Comparison of ENCODE assay signal across 8 mouse cellular contexts in the genomic region with DNA sequence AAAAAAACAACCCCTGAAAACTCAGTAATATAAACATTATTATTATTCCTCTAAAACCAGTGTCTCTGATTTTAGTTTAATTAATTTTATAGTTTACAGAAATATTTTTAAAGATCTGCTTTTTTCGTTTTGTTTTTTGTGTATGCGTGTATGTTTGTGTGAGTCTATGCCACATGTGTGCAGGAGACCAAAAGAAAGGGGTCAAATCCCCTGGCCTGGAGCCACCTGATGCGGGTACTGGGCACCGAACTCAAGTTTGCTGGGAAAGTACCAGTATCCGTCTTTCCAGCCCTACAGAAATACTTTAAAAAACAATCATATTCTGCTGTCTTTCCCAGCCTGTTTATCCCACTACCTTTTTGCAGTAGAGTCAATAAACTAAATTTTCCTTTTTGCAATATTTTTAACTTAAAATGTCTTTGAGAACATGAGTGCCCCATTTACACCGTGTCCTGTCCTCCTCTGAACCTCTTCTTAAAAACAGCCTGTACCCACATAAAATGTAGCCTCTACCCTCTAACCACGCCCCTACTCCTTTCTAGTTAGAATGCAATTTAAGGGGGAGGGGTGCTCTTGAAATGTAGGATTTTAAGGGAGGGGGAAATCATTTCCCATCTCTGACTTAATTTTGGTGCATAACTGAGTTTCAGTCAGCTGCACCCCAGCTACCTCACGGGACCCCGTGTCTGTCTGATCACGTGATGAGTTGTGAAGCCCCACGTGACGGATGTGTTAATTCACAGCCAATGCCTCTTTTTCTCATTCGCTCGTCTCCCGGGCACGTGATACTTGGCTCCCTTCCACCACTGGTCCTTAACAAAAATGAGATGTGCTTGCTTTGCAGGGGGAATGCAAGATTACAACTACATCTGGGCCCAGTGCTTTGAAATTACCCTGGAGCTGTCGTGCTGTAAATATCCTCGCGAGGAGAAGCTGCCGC. TPM values are rescaled to one million over a fixed set of nuclear protein-coding genes. Genes with fewer than 3 reads are reported as not detected.
DNase-seq lines count a peak whose midpoint lies in the region; ATAC-seq and TF ChIP-seq lines count a peak whose summit lies in the region.

No protein-coding gene starts in this region.

- H3K4me3 ChIP-seq in embryonic facial prominence, embryonic 14.5 days (ENCODE audit: low read depth, low read length), result peak overlapping the region; percentile 22
- H3K4me3 ChIP-seq in heart, embryonic 11.5 days (ENCODE audit: low read depth, low read length), result peak overlapping the region; percentile 33
- H3K4me3 ChIP-seq in kidney, embryonic 14.5 days (ENCODE audit: low read length), result peak overlapping the region; percentile 19
- peak overlapping the region; percentile 25 for H3K4me3 ChIP-seq in limb, embryonic 12.5 days (replicated peaks)
- H3K4me3 ChIP-seq in stomach, postnatal 0 days (ENCODE audit: low read depth, low read length), result no peak overlapping the region

- H3K4me2 ChIP-seq in embryonic facial prominence, embryonic 14.5 days (ENCODE audit: low read depth, low read length), result peak overlapping the region; percentile 49
- H3K4me2 ChIP-seq in heart, embryonic 11.5 days, result peak overlapping the region; percentile 72
- peak overlapping the region; percentile 39 for H3K4me2 ChIP-seq in kidney, embryonic 14.5 days (replicated peaks; ENCODE audit: low read depth, low read length)
- H3K4me2 ChIP-seq in limb, embryonic 12.5 days, result peak overlapping the region; percentile 56
- peak overlapping the region; percentile 31 for H3K4me2 ChIP-seq in stomach, postnatal 0 days (replicated peaks; ENCODE audit: low read depth)

- peak; percentile 31 for DNase-seq in ovary, postnatal 36 days (ENCODE audit: low spot score)
- no peak for DNase-seq in ovary, postnatal 10 days (ENCODE audit: low spot score)
- peak; percentile 91 for DNase-seq in embryonic facial prominence, embryonic 14.5 days (ENCODE audit: low spot score)
- no peak for DNase-seq in stomach, postnatal 0 days (ENCODE audit: low spot score)

- no peaks in the 10 kb centered on the region for H3K27me3 ChIP-seq in embryonic facial prominence, embryonic 14.5 days (replicated peaks; ENCODE audit: control insufficient read depth, insufficient read depth, low read length)
- no peaks in the 10 kb centered on the region for H3K27me3 ChIP-seq in heart, embryonic 11.5 days (ENCODE audit: control insufficient read depth, insufficient read depth, low read length)
- H3K27me3 ChIP-seq in kidney, embryonic 14.5 days (ENCODE audit: control insufficient read depth, insufficient read depth, low read length), result no peaks in the 10 kb centered on the region
- H3K27me3 ChIP-seq in limb, embryonic 12.5 days, result no peaks in the 10 kb centered on the region
- H3K27me3 ChIP-seq in stomach, postnatal 0 days (ENCODE audit: control insufficient read depth, insufficient read depth, low read length), result no peaks in the 10 kb centered on the region

- no peak overlapping the region for H3K9ac ChIP-seq in embryonic facial prominence, embryonic 14.5 days (ENCODE audit: low read depth, low read length)
- no peak overlapping the region for H3K9ac ChIP-seq in heart, embryonic 11.5 days (ENCODE audit: low read depth, low read length)
- no peak overlapping the region for H3K9ac ChIP-seq in kidney, embryonic 14.5 days (ENCODE audit: low read depth, low read length)
- H3K9ac ChIP-seq in limb, embryonic 12.5 days (replicated peaks), result no peak overlapping the region
- no peak overlapping the region for H3K9ac ChIP-seq in stomach, postnatal 0 days (ENCODE audit: low read length)

- ATAC-seq in embryonic facial prominence, embryonic 14.5 days (ENCODE audit: low read depth), result peak; percentile 58; the same call in 1 of the 2 replicates
- ATAC-seq in heart, embryonic 11.5 days (replicated peaks; ENCODE audit: insufficient number of reproducible peaks, low FRiP score, low TSS enrichment), result no peak
- 0 out of 2 replicates have a peak, but pooled peaks have one; percentile 50 for ATAC-seq in kidney, embryonic 14.5 days (ENCODE audit: low FRiP score, low TSS enrichment)
- ATAC-seq in limb, embryonic 12.5 days (ENCODE audit: insufficient number of reproducible peaks, insufficient read depth, low FRiP score, low TSS enrichment, low read depth), result no peak; the same call in 1 of the 2 replicates
- ATAC-seq in monocyte, adult 5-6 weeks (replicated peaks; ENCODE audit: insufficient number of reproducible peaks, low FRiP score, low TSS enrichment, poor library complexity, severe bottlenecking), result peak; percentile 33; the same call in 1 of the 2 replicates
- ATAC-seq in stomach, postnatal 0 days (ENCODE audit: low FRiP score, low TSS enrichment), result no peak

- H3K9me3 ChIP-seq in embryonic facial prominence, embryonic 14.5 days (ENCODE audit: control insufficient read depth, low read length), result no peaks in the 10 kb centered on the region
- no peaks in the 10 kb centered on the region for H3K9me3 ChIP-seq in heart, embryonic 11.5 days (replicated peaks; ENCODE audit: control insufficient read depth, low read length)
- H3K9me3 ChIP-seq in kidney, embryonic 14.5 days (ENCODE audit: control insufficient read depth, low read length), result no peaks in the 10 kb centered on the region
- H3K9me3 ChIP-seq in limb, embryonic 12.5 days, result no peaks in the 10 kb centered on the region
- H3K9me3 ChIP-seq in stomach, postnatal 0 days (ENCODE audit: control insufficient read depth, low read length), result no peaks in the 10 kb centered on the region

- H3K36me3 ChIP-seq in embryonic facial prominence, embryonic 14.5 days (ENCODE audit: control insufficient read depth, insufficient read depth, low read length), result no peaks in the 10 kb centered on the region
- H3K36me3 ChIP-seq in heart, embryonic 11.5 days (ENCODE audit: control insufficient read depth, insufficient read depth, low read length), result no peaks in the 10 kb centered on the region
- no peaks in the 10 kb centered on the region for H3K36me3 ChIP-seq in kidney, embryonic 14.5 days (ENCODE audit: control insufficient read depth, insufficient read depth, low read length)
- H3K36me3 ChIP-seq in limb, embryonic 12.5 days, result no peaks in the 10 kb centered on the region; the same call in 1 of the 2 replicates
- no peaks in the 10 kb centered on the region for H3K36me3 ChIP-seq in stomach, postnatal 0 days (ENCODE audit: control insufficient read depth, insufficient read depth, low read length)

- no peaks in the 10 kb centered on the region for H3K4me1 ChIP-seq in embryonic facial prominence, embryonic 14.5 days (ENCODE audit: control insufficient read depth, insufficient read depth, low read length)
- H3K4me1 ChIP-seq in heart, embryonic 11.5 days (ENCODE audit: control insufficient read depth, insufficient read depth, low read length), result 0 out of 2 replicates have a peak, but pooled peaks cover 5% of the 10 kb centered on the region
- no peaks in the 10 kb centered on the region for H3K4me1 ChIP-seq in kidney, embryonic 14.5 days (ENCODE audit: control insufficient read depth, insufficient read depth, low read length)
- peaks cover 31% of the 10 kb centered on the region for H3K4me1 ChIP-seq in limb, embryonic 12.5 days (replicated peaks)
- no peaks in the 10 kb centered on the region; the same call in 1 of the 2 replicates for H3K4me1 ChIP-seq in stomach, postnatal 0 days (replicated peaks; ENCODE audit: control insufficient read depth, insufficient read depth)

- WGBS in embryonic facial prominence, embryonic 14.5 days, result 30% methylated on average over 20 of the region's 20 CpGs
- 38% methylated on average over 20 of the region's 20 CpGs for WGBS in heart, embryonic 11.5 days (ENCODE audit: insufficient replicate concordance)
- WGBS in kidney, embryonic 14.5 days, result 37% methylated on average over 20 of the region's 20 CpGs
- WGBS in limb, embryonic 12.5 days, result 34% methylated on average over 20 of the region's 20 CpGs
- 48% methylated on average over 20 of the region's 20 CpGs for WGBS in stomach, postnatal 0 days

- TF ChIP-seq EP300 in stomach, postnatal 0 days (optimal IDR thresholded peaks at IDR 0.05), result no peak

- TF ChIP-seq CTCF in stomach, postnatal 0 days (IDR thresholded peaks at IDR 0.05; ENCODE audit: low read depth), result no peak

- H3K27ac ChIP-seq in embryonic facial prominence, embryonic 14.5 days (replicated peaks; ENCODE audit: low read depth, low read length), result no peak overlapping the region; the same call in 1 of the 2 replicates
- no peak overlapping the region for H3K27ac ChIP-seq in heart, embryonic 11.5 days (ENCODE audit: low read depth, low read length)
- no peak overlapping the region for H3K27ac ChIP-seq in kidney, embryonic 14.5 days (ENCODE audit: low read depth, low read length)
- no peak overlapping the region for H3K27ac ChIP-seq in limb, embryonic 12.5 days
- H3K27ac ChIP-seq in stomach, postnatal 0 days (replicated peaks), result no peak overlapping the region

RNA-seq across cellular contexts. Expression of a gene that starts 35.2 kb away (rescaled TPM):
- polyA plus RNA-seq in embryonic facial prominence, embryonic 14.5 days (2014; fragmentation: Nextera tagmentation; extraction: Ambion mirVana), result 33.8 and 34.1 TPM in 2 replicates
- polyA plus RNA-seq in heart, embryonic 11.5 days (2014; fragmentation: Nextera tagmentation; extraction: Ambion mirVana), result 54.7 and 62.2 TPM in 2 replicates
- 38.6 and 65.6 TPM in 2 replicates for polyA plus RNA-seq in kidney, embryonic 14.5 days (2014; fragmentation: Nextera tagmentation; extraction: Ambion mirVana)
- polyA plus RNA-seq in limb, embryonic 12.5 days (2016; fragmentation: Nextera tagmentation; extraction: Ambion mirVana), result 57.9 and 59.7 TPM in 2 replicates
- total RNA-seq in monocyte, adult 5-6 weeks (2017), result 159 to 175 TPM (median 170 TPM) in 3 replicates
- 14.8 and 17.6 TPM in 2 replicates for polyA plus RNA-seq in stomach, postnatal 0 days (2015; fragmentation: Nextera tagmentation; extraction: Ambion mirVana)

RNA-seq across cellular contexts. Expression of a gene that starts 46.1 kb away (rescaled TPM):
- 37.6 and 43.6 TPM in 2 replicates for polyA plus RNA-seq in embryonic facial prominence, embryonic 14.5 days (2014; fragmentation: Nextera tagmentation; extraction: Ambion mirVana)
- polyA plus RNA-seq in heart, embryonic 11.5 days (2014; fragmentation: Nextera tagmentation; extraction: Ambion mirVana), result 2.5 and 4.1 TPM in 2 replicates
- polyA plus RNA-seq in kidney, embryonic 14.5 days (2014; fragmentation: Nextera tagmentation; extraction: Ambion mirVana), result 21.8 and 28.9 TPM in 2 replicates
- polyA plus RNA-seq in limb, embryonic 12.5 days (2016; fragmentation: Nextera tagmentation; extraction: Ambion mirVana), result 30.0 and 35.3 TPM in 2 replicates
- 2.1 to 7.3 TPM (median 4.2 TPM) in 3 replicates for total RNA-seq in monocyte, adult 5-6 weeks (2017)
- polyA plus RNA-seq in stomach, postnatal 0 days (2015; fragmentation: Nextera tagmentation; extraction: Ambion mirVana), result 22.9 and 26.6 TPM in 2 replicates

Comparison
In these comparisons a context has a peak if more than half of its experiments do, and no peak if none do; other contexts are left out.
1. DNase-seq: peak in ovary, postnatal 36 days (single experiment) and embryonic facial prominence, embryonic 14.5 days (single experiment); none in ovary, postnatal 10 days (single experiment) and stomach, postnatal 0 days (single experiment).
2. ATAC-seq: peak in embryonic facial prominence, embryonic 14.5 days (single experiment), kidney, embryonic 14.5 days (single experiment) and monocyte, adult 5-6 weeks (single experiment); none in heart, embryonic 11.5 days (single experiment), limb, embryonic 12.5 days (single experiment) and stomach, postnatal 0 days (single experiment).
3. Peak in every context shown above with its lines, with median percentiles within 50 percentile points of each other: H3K4me2 ChIP-seq.